Mouse (Mus musculus): Measurements from ENCODE around the gene Olfr613. TPM values are rescaled to one million over a fixed set of nuclear protein-coding genes. Genes with fewer than 3 reads are reported as not detected.
"Not testable (repeated sequence)": the region's sequence is repeated elsewhere in the genome, so short reads cannot be mapped to it uniquely, and the experiment has no call there.

Gene Olfr613
- total RNA-seq (2012; rRNA removed) (not detected in 2 replicates), polyA plus RNA-seq (2012; ENCODE audit: insufficient read depth in 1 of 2, insufficient read length in 2 of 2, low read depth in 1 of 2, low replicate concordance in 2 of 2, missing spikeins in 1 of 2) (not detected)

DNA sequence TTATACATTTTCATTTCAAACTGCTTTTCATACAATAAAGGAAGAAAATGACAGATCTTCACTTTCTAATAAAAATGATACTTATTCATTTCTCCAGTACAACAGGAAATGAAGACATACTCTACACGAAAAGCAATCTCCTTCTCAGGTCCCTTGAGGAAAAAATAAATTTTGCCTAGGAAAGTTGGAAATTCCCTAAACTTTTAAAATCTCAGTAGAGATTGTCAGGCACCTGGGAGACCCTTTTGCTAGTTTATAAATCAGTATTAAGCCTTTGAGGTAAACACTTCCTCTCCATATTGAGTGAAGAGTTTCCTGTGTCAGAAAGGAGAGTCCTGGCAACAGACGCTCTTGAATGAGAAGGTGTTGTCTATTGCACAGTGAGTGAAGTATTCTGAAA is at the start of gene Olfr613:
Gene Olfr613 (plus strand): TSS at position 301 of the 400 bp plus-strand sequence.
- H3K27me3 ChIP-seq (ENCODE audit: control insufficient read depth in 1 of 2, insufficient read depth in 2 of 2, low read length in 2 of 2), result no peaks in the 10 kb centered on the region
- no peaks in the 10 kb centered on the region for H3K4me1 ChIP-seq (ENCODE audit: control insufficient read depth in 1 of 2, insufficient read depth in 2 of 2, low read length in 2 of 2)
- no peak within 1 kb of the TSS for H3K9ac ChIP-seq (ENCODE audit: control insufficient read depth, low read depth, low read length, poor library complexity, severe bottlenecking)
- no peak within 1 kb of the TSS for H3K27ac ChIP-seq (ENCODE audit: control insufficient read depth, low read depth, low read length)
- H3K79me2 ChIP-seq (ENCODE audit: control insufficient read depth, insufficient read depth, low read length, poor library complexity), result no peaks in the 10 kb centered on the region
- H3K36me3 ChIP-seq (ENCODE audit: control insufficient read depth in 1 of 2, insufficient read depth in 2 of 2, low read length in 2 of 2), result no peaks in the 10 kb centered on the region
- no peak within 1 kb of the TSS for H3K4me3 ChIP-seq (ENCODE audit: control insufficient read depth in 1 of 2, insufficient read depth in 1 of 2, low read depth in 2 of 2, low read length in 2 of 2)
- H3K9me3 ChIP-seq (replicated peaks; ENCODE audit: insufficient read depth, low read length), result no peaks in the 10 kb centered on the region
- TF ChIP-seq EP300 (IDR thresholded peaks at IDR 0.05; ENCODE audit: low read depth in 1 of 2, low read length in 2 of 2) (no peak), JUND (IDR thresholded peaks at IDR 0.05; ENCODE audit: low read depth, low read length) (no peak), GABPA (IDR thresholded peaks at IDR 0.05; ENCODE audit: low read depth, low read length) (no peak), BHLHE40 (IDR thresholded peaks at IDR 0.05; ENCODE audit: borderline replicate concordance, low read depth, low read length) (no peak), ZNF384 (IDR thresholded peaks at IDR 0.05; ENCODE audit: low read depth, low read length) (no peak), E2F4 (IDR thresholded peaks at IDR 0.05; ENCODE audit: borderline replicate concordance, low read depth, low read length) (no peak), MYC (IDR thresholded peaks at IDR 0.05; ENCODE audit: low read depth, low read length) (no peak), MAX (IDR thresholded peaks at IDR 0.05; ENCODE audit: low read length) (no peak), ELF1 (IDR thresholded peaks at IDR 0.05; ENCODE audit: low read depth, low read length) (no peak)
- DNase-seq (ENCODE audit: low read depth, low spot score), result no peak

- H3K79me2 ChIP-seq (ENCODE audit: control insufficient read depth, insufficient read depth, low read length, poor library complexity), result no peaks in the 10 kb centered on the region
- no peak within 1 kb of the TSS for H3K4me3 ChIP-seq (ENCODE audit: control insufficient read depth in 1 of 2, insufficient read depth in 1 of 2, low read depth in 2 of 2, low read length in 2 of 2)
- H3K4me1 ChIP-seq (ENCODE audit: control insufficient read depth in 1 of 2, insufficient read depth in 2 of 2, low read length in 2 of 2), result no peaks in the 10 kb centered on the region
- no peaks in the 10 kb centered on the region for H3K36me3 ChIP-seq (ENCODE audit: control insufficient read depth in 1 of 2, insufficient read depth in 2 of 2, low read length in 2 of 2)
- TF ChIP-seq TAL1 (IDR thresholded peaks at IDR 0.05; ENCODE audit: low read length) (no peak), CTCF (IDR thresholded peaks at IDR 0.05 in 2 of 3, conservative IDR thresholded peaks at IDR 0.05 in 1 of 3; ENCODE audit: control insufficient read depth in 1 of 3, insufficient read depth in 1 of 3, low read depth in 2 of 3, low read length in 3 of 3, poor library complexity in 1 of 3, severe bottlenecking in 1 of 3) (no peak), RAD21 (IDR thresholded peaks at IDR 0.05; ENCODE audit: low read depth, low read length) (no peak), SMC3 (IDR thresholded peaks at IDR 0.05; ENCODE audit: low read depth, low read length) (no peak), HCFC1 (IDR thresholded peaks at IDR 0.05; ENCODE audit: low read depth, low read length) (no peak), POLR2AphosphoS5 (IDR thresholded peaks at IDR 0.05; ENCODE audit: borderline replicate concordance, low read depth, low read length) (no peak), JUND (IDR thresholded peaks at IDR 0.05; ENCODE audit: low read depth, low read length) (no peak), MYC (IDR thresholded peaks at IDR 0.05; ENCODE audit: low read depth, low read length) (no peak), MYB (IDR thresholded peaks at IDR 0.05; ENCODE audit: low read depth, low read length) (no peak), BHLHE40 (IDR thresholded peaks at IDR 0.05; ENCODE audit: borderline replicate concordance, low read depth, low read length) (no peak), CHD2 (IDR thresholded peaks at IDR 0.05; ENCODE audit: low read length) (no peak), MAX (IDR thresholded peaks at IDR 0.05; ENCODE audit: low read length) (no peak), MAFK (IDR thresholded peaks at IDR 0.05; ENCODE audit: borderline replicate concordance, low read depth, low read length) (no peak), POLR2A (IDR thresholded peaks at IDR 0.05; ENCODE audit: control insufficient read depth in 1 of 2, insufficient read depth in 1 of 2, low read depth in 1 of 2, low read length in 2 of 2, poor library complexity in 1 of 2) (no peak), CHD1 (IDR thresholded peaks at IDR 0.05; ENCODE audit: low read depth, low read length) (no peak), KAT2A (conservative IDR thresholded peaks at IDR 0.05; ENCODE audit: low read depth, low read length) (no peak)
- H3K9ac ChIP-seq (ENCODE audit: control insufficient read depth, low read depth, low read length, poor library complexity, severe bottlenecking), result no peak within 1 kb of the TSS
- no peak within 1 kb of the TSS for H3K27ac ChIP-seq (ENCODE audit: control insufficient read depth, low read depth, low read length)
- DNase-seq (ENCODE audit: low read depth, low spot score), result no peak
- H3K27me3 ChIP-seq (ENCODE audit: control insufficient read depth in 1 of 2, insufficient read depth in 2 of 2, low read length in 2 of 2), result no peaks in the 10 kb centered on the region
- H3K9me3 ChIP-seq (replicated peaks; ENCODE audit: insufficient read depth, low read length), result no peaks in the 10 kb centered on the region
Observed at GRCm38 (mm10) chr7:103512022-103512421, 35.9 kb upstream of the Olfr613 start, which contains the start of gene Olfr610. Gene Olfr610, minus strand, starts transcription at chr7:103512122.

DNA sequence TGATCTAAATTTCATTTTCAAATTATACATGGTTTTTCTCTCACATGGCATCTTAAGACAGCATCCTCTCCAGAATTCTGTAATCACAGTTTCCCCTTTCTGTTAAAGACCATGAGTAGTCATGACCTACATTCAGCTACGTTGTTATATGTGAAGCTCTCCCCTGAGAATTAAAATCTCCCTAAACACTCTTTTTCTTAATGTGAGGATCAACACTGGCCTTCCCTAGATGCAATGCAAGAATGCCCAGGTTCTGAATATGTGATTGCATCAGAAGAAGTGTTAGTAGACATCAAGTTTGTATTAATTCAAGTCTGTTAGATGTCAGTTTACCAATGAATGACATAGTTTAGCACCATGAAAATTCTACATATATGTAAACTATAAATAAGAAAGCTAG is 27.1 kb upstream of the Olfr613 start, which contains the start of gene Olfr611:
Gene Olfr611 (minus strand): TSS at position 101 of the 400 bp plus-strand sequence.
- H3K27me3 ChIP-seq (ENCODE audit: control insufficient read depth in 1 of 2, insufficient read depth in 2 of 2, low read length in 2 of 2); H3K4me1 ChIP-seq (ENCODE audit: control insufficient read depth in 1 of 2, insufficient read depth in 2 of 2, low read length in 2 of 2); H3K36me3 ChIP-seq (ENCODE audit: control insufficient read depth in 1 of 2, insufficient read depth in 2 of 2, low read length in 2 of 2); DNase-seq (ENCODE audit: low read depth, low spot score); H3K9ac ChIP-seq (ENCODE audit: control insufficient read depth, low read depth, low read length, poor library complexity, severe bottlenecking); H3K4me3 ChIP-seq (ENCODE audit: control insufficient read depth in 1 of 2, insufficient read depth in 1 of 2, low read depth in 2 of 2, low read length in 2 of 2); H3K79me2 ChIP-seq (ENCODE audit: control insufficient read depth, insufficient read depth, low read length, poor library complexity); H3K27ac ChIP-seq (ENCODE audit: control insufficient read depth, low read depth, low read length); H3K9me3 ChIP-seq (replicated peaks; ENCODE audit: insufficient read depth, low read length): not testable (repeated sequence)

DNA sequence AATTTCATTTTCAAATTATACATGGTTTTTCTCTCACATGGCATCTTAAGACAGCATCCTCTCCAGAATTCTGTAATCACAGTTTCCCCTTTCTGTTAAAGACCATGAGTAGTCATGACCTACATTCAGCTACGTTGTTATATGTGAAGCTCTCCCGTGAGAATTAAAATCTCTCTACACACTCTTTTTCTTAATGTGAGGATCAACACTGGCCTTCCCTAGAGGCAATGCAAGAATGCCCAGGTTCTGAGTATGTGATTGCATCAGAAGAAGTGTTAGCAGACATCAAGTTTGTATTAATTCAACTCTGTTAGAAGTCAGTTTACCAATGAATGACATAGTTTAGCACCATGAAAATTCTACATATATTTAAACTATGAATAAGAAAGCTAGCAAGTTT is 5.3 kb upstream of the Olfr613 start, which contains the start of gene Olfr612:
Gene Olfr612 (minus strand): TSS at position 101 of the 400 bp plus-strand sequence.
- not testable (repeated sequence) for H3K4me1 ChIP-seq (ENCODE audit: control insufficient read depth in 1 of 2, insufficient read depth in 2 of 2, low read length in 2 of 2); DNase-seq (ENCODE audit: low read depth, low spot score); H3K27me3 ChIP-seq (ENCODE audit: control insufficient read depth in 1 of 2, insufficient read depth in 2 of 2, low read length in 2 of 2); H3K79me2 ChIP-seq (ENCODE audit: control insufficient read depth, insufficient read depth, low read length, poor library complexity); H3K9me3 ChIP-seq (replicated peaks; ENCODE audit: insufficient read depth, low read length); H3K9ac ChIP-seq (ENCODE audit: control insufficient read depth, low read depth, low read length, poor library complexity, severe bottlenecking); H3K4me3 ChIP-seq (ENCODE audit: control insufficient read depth in 1 of 2, insufficient read depth in 1 of 2, low read depth in 2 of 2, low read length in 2 of 2); H3K27ac ChIP-seq (ENCODE audit: control insufficient read depth, low read depth, low read length); H3K36me3 ChIP-seq (ENCODE audit: control insufficient read depth in 1 of 2, insufficient read depth in 2 of 2, low read length in 2 of 2)
